Mouse (Mus musculus) embryonic facial prominence, embryonic 14.5 days (tissue): ENCODE data around the gene Rnf150. TPM values are rescaled to one million over a fixed set of nuclear protein-coding genes. Genes with fewer than 3 reads are reported as not detected.

Experiments used
- ATAC-seq: fragments of 200-750 bp; cut with Nextera tagmentation; 2 replicates; pipeline ENCODE4 v1.8.0; 2017; ENCODE audit warnings: low read depth, moderate number of reproducible peaks, moderate TSS enrichment
- DNase-seq: peaks from one replicate; pipeline ENCODE4 v3.0.0-alpha.2; 2015; ENCODE audit warnings: low spot score
- H3K27ac ChIP-seq: fragments of 300-500 bp; sonication (generic); replicated peaks from 2 replicates; pipeline ENCODE4 v1.5.1; 2014; ENCODE audit warnings: low read depth, mild to moderate bottlenecking, low read length, moderate library complexity
- H3K27me3 ChIP-seq: fragments of 300-500 bp; sonication (generic); replicated peaks from 2 replicates; pipeline ENCODE4 v1.6.1; 2014; ENCODE audit warnings: low read length; ENCODE audit not compliant: control insufficient read depth, insufficient read depth
- H3K36me3 ChIP-seq: fragments of 300-500 bp; sonication (generic); 2 replicates; pipeline ENCODE4 v1.6.1; 2014; ENCODE audit warnings: low read length, mixed read lengths; ENCODE audit not compliant: control insufficient read depth, insufficient read depth
- H3K4me1 ChIP-seq: fragments of 300-500 bp; sonication (generic); 2 replicates; pipeline ENCODE4 v1.6.1; 2014; ENCODE audit warnings: antibody characterized with exemption, low read length; ENCODE audit not compliant: control insufficient read depth, insufficient read depth
- H3K4me2 ChIP-seq: fragments of 300-500 bp; sonication (generic); 2 replicates; pipeline ENCODE4 v1.6.1; 2014; ENCODE audit warnings: low read depth, mild to moderate bottlenecking, low read length, moderate library complexity, mixed read lengths
- H3K4me3 ChIP-seq: fragments of 300-500 bp; sonication (generic); 2 replicates; pipeline ENCODE4 v1.5.1; 2014; ENCODE audit warnings: low read depth, mild to moderate bottlenecking, low read length
- H3K9ac ChIP-seq: fragments of 300-500 bp; sonication (generic); 2 replicates; pipeline ENCODE4 v1.6.1; 2014; ENCODE audit warnings: low read depth, mild to moderate bottlenecking, low read length, moderate library complexity, mixed read lengths
- H3K9me3 ChIP-seq: fragments of 300-500 bp; sonication (generic); 2 replicates; pipeline ENCODE4 v1.6.1; 2016; ENCODE audit warnings: low read length; ENCODE audit not compliant: control insufficient read depth
- WGBS: fragments of 180-500 bp; shearing (Covaris S2); extraction: QIAGEN DNeasy Blood & Tissue Kit; methylation state at CpG from one replicate; pipeline ENCODE4 v1.1.7; 2014; 5-methylcytosine and 5-hydroxymethylcytosine counted together
- polyA plus RNA-seq: library from polyadenylated mRNA; unstranded; fragments of >200 nt; fragmentation: Nextera tagmentation; extraction: Ambion mirVana; gene quantifications from 2 replicates; pipeline ENCODE4 v1.2.1, GENCODE M21; 2014

The Rnf150 gene
- polyA plus RNA-seq, 1 experiment from 2014 or later: 1.2 TPM

DNA sequence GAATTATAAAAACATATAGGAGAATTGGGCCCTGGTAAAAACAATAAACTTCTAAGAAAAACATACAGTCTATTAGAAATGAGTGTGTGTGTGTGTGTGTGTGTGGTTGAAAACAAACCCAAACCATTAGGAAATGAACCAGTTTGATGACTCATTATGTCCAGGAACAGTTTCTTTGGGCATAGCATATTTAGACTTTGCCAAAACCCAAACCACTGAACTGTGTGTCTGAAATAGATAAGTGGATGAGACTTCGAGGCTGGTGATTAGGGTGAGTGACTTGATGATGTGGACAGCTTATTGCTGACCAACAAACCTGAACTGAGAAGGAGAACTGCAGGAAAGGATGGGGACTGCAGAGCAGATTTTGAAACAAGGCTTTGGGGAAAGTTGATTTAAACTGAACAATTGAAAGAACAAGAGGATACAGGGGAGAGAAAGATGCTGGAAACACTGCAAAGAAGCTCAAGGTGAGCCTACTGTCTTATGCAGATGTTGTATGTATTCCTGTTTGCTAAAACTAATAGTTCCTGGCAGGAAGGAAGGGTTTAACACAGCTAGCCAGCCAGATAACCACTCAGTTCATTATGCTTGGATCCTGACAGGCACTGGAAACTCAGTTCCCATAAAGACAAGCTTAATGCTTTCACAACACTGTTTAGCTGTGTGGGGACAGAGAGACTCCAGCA lies 53.8 kb downstream of the Rnf150 start:
- 59% methylated on average over 1 of the region's 1 CpGs for WGBS
- H3K4me2 ChIP-seq: no peak overlapping the region
- H3K27me3 ChIP-seq: no peaks in the 10 kb centered on the region
- no peak for DNase-seq
- H3K4me1 ChIP-seq: no peaks in the 10 kb centered on the region
- ATAC-seq: no peak
- H3K9me3 ChIP-seq: no peaks in the 10 kb centered on the region
- H3K9ac ChIP-seq: no peak overlapping the region
- no peak overlapping the region for H3K27ac ChIP-seq
- H3K36me3 ChIP-seq: no peaks in the 10 kb centered on the region
- H3K4me3 ChIP-seq: no peak overlapping the region

DNA sequence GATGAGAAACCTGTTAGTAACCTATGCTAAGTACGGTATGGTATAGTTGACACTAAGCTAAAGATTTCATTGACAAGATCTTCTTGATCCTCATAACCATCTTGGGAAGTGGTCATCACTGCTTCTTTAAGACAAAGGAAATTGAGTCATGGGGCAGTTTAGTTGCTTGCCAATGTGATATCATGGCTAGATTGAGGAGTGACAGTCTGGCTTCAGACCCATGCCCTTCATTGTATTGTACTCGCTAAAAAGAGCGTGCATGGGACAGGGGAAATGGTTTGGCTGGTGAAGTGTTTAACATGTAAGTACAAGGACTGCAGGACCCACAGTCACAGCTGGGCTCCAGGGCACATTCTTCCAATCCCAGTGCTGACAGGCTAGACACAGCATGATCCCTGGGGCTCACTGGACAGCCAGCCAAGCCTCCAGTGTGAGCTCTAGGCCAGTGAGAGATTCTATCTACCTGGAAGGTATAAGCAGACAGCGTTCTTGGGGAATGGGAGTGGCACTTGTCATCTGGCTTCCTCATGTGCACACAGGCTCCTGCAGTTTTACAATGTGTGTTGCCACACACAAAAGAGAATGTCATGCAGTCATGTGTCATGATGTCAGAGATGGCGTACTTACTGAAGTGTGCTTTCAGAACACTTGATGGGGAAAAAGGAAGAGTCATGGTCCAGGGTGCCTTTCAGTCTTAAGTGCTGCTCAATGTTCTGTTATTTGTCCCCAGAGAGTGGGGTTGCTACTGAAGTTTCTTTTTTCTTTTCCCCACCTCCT lies 54.6 kb downstream of the Rnf150 start:
- Histone ChIP-seq H3K27me3 (no peaks in the 10 kb centered on the region), H3K4me2 (no peak overlapping the region), H3K36me3 (no peaks in the 10 kb centered on the region), H3K27ac (no peak overlapping the region), H3K4me3 (no peak overlapping the region), H3K4me1 (no peaks in the 10 kb centered on the region), H3K9ac (no peak overlapping the region), H3K9me3 (no peaks in the 10 kb centered on the region)
- no peak for DNase-seq
- WGBS: 72% methylated on average over 5 of the region's 5 CpGs
- ATAC-seq: no peak

DNA sequence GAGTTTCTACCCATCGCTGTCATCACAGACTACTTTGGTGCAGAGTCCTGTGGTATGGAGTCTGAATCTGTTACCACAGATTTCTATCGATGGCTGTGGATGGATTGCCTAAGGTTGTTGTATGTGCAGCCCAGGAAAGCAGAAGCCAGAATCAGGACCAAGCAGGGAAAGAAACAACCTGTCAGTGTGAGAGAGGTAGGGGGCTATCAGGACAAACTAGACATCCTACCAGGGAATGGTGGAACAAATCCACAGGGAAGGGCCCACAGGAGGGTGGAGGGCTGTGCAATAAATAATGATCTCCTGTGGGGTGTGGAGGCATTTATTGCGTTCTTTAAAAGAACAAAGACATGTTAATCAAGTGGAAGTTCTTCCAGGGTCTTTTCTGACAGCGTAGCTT lies 56.5 kb downstream of the Rnf150 start:
- Histone ChIP-seq H3K36me3 (no peaks in the 10 kb centered on the region), H3K27ac (no peak overlapping the region), H3K27me3 (no peaks in the 10 kb centered on the region), H3K4me1 (no peaks in the 10 kb centered on the region), H3K4me3 (no peak overlapping the region), H3K4me2 (no peak overlapping the region), H3K9me3 (no peaks in the 10 kb centered on the region), H3K9ac (no peak overlapping the region)
- DNase-seq (no peak), ATAC-seq (no peak)
- WGBS: 80% methylated on average over 4 of the region's 4 CpGs

DNA sequence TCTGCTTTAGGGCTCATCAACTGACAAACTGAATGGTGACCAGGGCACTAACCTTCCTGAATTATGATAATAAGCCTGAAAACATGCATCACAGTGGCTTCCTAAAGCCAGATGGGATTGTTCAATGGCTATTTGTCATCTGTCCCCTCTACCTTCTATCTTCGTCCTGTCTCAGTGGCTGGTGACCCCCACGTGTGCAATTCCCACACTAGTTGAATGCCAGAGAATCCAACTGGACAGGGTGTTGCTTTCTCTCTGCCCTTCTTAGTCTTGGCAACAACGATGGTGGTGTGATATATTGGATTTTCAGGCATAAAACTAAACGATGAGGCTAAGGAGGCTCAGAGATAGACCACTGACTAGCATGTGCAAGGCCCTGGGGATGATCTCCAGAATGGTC lies 57.0 kb downstream of the Rnf150 start:
- DNase-seq (no peak), ATAC-seq (no peak)
- no peak overlapping the region for H3K4me2 ChIP-seq
- 79% methylated on average over 4 of the region's 4 CpGs for WGBS
- no peaks in the 10 kb centered on the region for H3K4me1 ChIP-seq
- H3K9me3 ChIP-seq: no peaks in the 10 kb centered on the region
- H3K9ac ChIP-seq: no peak overlapping the region
- H3K4me3 ChIP-seq: no peak overlapping the region
- no peaks in the 10 kb centered on the region for H3K27me3 ChIP-seq
- H3K36me3 ChIP-seq: no peaks in the 10 kb centered on the region
- H3K27ac ChIP-seq: no peak overlapping the region

DNA sequence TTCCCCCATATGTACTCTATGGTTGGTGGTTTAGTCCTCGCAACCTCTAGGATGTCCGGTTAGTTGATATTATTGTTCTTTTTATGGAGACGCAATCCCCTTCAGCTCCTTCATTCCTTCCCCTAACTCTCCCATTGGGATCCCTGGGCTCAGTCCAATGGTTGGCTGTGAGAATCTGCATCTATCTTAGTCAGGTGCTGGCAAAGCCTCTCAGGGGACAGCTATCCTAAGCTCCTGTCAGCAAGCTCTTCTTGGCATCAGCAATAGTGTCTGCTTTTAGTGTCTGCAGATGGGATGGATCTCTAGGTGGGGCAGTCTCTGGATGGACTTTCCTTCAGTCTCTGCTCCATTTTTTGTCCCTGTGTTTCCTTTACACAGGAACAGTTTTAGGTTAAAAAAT lies 62.1 kb downstream of the Rnf150 start:
- no peak overlapping the region for H3K4me3 ChIP-seq
- no peak overlapping the region for H3K27ac ChIP-seq
- no peak for ATAC-seq
- no peak for DNase-seq
- H3K9ac ChIP-seq: no peak overlapping the region
- H3K36me3 ChIP-seq: no peaks in the 10 kb centered on the region
- no peaks in the 10 kb centered on the region for H3K9me3 ChIP-seq
- 87% methylated on average over 3 of the region's 3 CpGs for WGBS
- H3K27me3 ChIP-seq: no peaks in the 10 kb centered on the region
- H3K4me2 ChIP-seq: no peak overlapping the region
- 0 out of 2 replicates have a peak, but pooled peaks cover 6% of the 10 kb centered on the region for H3K4me1 ChIP-seq

DNA sequence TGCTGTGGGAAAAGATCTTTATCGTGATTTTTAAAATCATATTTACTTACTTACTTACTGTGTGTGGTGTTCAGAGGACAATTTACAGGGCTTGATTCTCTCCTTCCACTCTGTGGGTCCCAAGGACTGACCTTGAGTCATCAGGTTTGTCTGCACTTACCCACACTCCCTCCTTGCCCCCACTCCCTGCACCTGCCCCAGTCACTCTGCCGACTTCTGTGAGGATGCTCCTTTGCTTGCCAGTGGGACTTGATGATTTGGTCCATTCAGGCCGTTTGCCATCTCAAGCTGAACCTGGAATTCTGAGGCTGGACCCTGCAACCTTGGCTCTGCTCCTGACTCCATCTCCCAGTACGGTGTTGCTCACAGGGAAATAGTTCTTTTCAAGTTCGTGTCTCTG lies 63.4 kb downstream of the Rnf150 start:
- Histone ChIP-seq H3K27ac (no peak overlapping the region), H3K9ac (no peak overlapping the region), H3K36me3 (no peaks in the 10 kb centered on the region), H3K4me3 (no peak overlapping the region), H3K9me3 (no peaks in the 10 kb centered on the region), H3K4me1 (0 out of 2 replicates have a peak, but pooled peaks cover 6% of the 10 kb centered on the region), H3K4me2 (no peak overlapping the region), H3K27me3 (no peaks in the 10 kb centered on the region)
- DNase-seq: no peak
- ATAC-seq: no peak
- 80% methylated on average over 5 of the region's 5 CpGs for WGBS

DNA sequence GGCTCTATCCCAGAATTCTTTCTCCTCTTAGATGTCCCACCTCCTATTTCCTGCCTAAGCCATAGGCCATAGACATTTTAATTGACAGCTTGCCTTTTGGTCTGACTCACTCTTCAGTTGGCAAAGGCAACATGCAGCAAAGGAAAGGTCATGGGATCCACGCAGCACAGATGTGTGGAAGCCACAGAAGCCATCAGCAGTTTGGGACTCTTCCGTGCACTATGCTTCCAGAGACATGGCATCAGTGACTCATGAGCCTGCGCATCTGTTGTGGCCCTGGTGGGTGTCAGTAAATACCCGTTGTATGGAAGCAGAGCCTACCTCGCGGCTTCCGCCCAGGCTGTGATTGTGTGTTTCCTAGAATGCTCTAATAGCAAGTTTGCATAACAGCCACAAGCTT lies 68.4 kb downstream of the Rnf150 start:
- no peak overlapping the region for H3K27ac ChIP-seq
- H3K36me3 ChIP-seq: no peaks in the 10 kb centered on the region
- 66% methylated on average over 7 of the region's 7 CpGs for WGBS
- H3K27me3 ChIP-seq: peaks cover 4% of the 10 kb centered on the region; the same call in 1 of the 2 replicates
- no peak for DNase-seq
- no peak overlapping the region for H3K4me3 ChIP-seq
- H3K9me3 ChIP-seq: no peaks in the 10 kb centered on the region
- no peak overlapping the region for H3K9ac ChIP-seq
- no peak overlapping the region for H3K4me2 ChIP-seq
- no peak for ATAC-seq
- 0 out of 2 replicates have a peak, but pooled peaks cover 6% of the 10 kb centered on the region for H3K4me1 ChIP-seq

DNA sequence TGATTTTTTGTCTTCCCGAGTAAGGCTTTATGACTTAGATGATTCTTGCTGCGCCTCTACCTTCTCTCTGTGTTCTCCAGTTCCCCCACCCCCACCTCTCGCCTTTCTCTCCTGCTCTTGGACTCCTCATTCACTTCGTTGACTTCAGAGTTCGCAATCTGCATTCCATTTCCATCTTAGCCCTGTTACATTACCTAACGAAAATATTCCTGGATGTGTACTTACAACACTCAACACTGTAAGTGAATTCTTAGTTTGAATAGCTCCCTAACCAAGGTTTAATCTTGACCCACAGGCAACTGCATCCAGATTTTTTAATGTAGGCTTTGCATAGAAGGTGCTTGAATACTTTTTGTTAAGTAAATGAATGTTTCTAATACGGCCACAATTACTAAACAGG lies 73.0 kb downstream of the Rnf150 start:
- no peak overlapping the region for H3K27ac ChIP-seq
- no peak overlapping the region for H3K4me3 ChIP-seq
- H3K27me3 ChIP-seq: peaks cover 4% of the 10 kb centered on the region; the same call in 1 of the 2 replicates
- H3K4me1 ChIP-seq: peaks cover 22% of the 10 kb centered on the region
- H3K9me3 ChIP-seq: no peaks in the 10 kb centered on the region
- DNase-seq: no peak
- no peaks in the 10 kb centered on the region for H3K36me3 ChIP-seq
- WGBS: 64% methylated on average over 7 of the region's 7 CpGs
- no peak overlapping the region for H3K4me2 ChIP-seq
- H3K9ac ChIP-seq: no peak overlapping the region
- ATAC-seq: no peak
